Mouse (Mus musculus) thymus, postnatal 4 days (tissue): ENCODE results near the gene Macc1.

Source experiments
- DNase-seq: peaks from one replicate; pipeline ENCODE4 v3.0.0; 2021

Gene Macc1

DNA sequence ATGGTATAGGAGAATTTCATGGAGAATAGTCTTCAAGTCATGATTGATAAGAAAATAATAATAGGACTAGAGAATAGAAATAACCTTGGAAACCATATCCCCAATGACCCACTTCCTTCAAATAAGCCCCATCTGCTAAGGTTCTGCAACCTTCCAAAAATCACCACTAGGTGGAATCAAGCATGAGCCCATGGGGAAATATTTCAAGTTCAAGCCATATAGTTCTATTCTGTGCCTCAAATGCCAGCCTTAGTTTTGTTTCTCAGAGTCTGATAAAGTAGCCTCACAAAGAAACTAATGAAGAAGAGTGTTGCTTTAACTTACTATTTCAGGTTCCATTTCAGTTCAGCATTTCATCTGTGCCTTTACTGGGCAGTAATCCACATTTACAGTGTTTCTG lies 197.1 kb downstream of the Macc1 start:
- no peak for DNase-seq
